Mouse (Mus musculus) kidney, adult 2 months (tissue): ENCODE measurements at regions not wholly inside any gene's neighbourhood (a gene's known extent, or its start where the extent isn't known, plus 50 kb on each side); places are given as distances from the start of the nearest gene placed in this dataset.

Experiments used
- DNase-seq: peaks from one replicate; pipeline ENCODE4 v3.0.0; 2021
- H3K27ac ChIP-seq: fragments of 200-500 bp; 2 replicates; pipeline ENCODE4 v1.5.1; 2012; ENCODE audit warnings: low read depth, low read length, control low read depth, inconsistent platforms; ENCODE audit not compliant: insufficient read depth
- H3K27me3 ChIP-seq: fragments of 200-500 bp; replicated peaks from 2 replicates; pipeline ENCODE4 v1.6.1; 2012; ENCODE audit warnings: mild to moderate bottlenecking, moderate library complexity, low read length, inconsistent platforms; ENCODE audit not compliant: control insufficient read depth, insufficient read depth
- H3K36me3 ChIP-seq: fragments of 200-500 bp; 2 replicates; pipeline ENCODE4 v1.6.1; 2012; ENCODE audit warnings: mild to moderate bottlenecking, moderate library complexity, low read length, inconsistent platforms; ENCODE audit not compliant: control insufficient read depth, insufficient read depth
- H3K4me1 ChIP-seq: fragments of 200-500 bp; 2 replicates; pipeline ENCODE4 v1.6.1; 2011; ENCODE audit warnings: low read length; ENCODE audit not compliant: control insufficient read depth, insufficient read depth
- H3K4me3 ChIP-seq: fragments of 200-500 bp; 2 replicates; pipeline ENCODE4 v1.5.1; 2011; ENCODE audit warnings: mild to moderate bottlenecking, low read depth, low read length, control low read depth; ENCODE audit not compliant: insufficient read depth
- CTCF ChIP-seq: fragments of 200-500 bp; conservative IDR thresholded peaks from 2 replicates; pipeline ENCODE4 v1.5.1; 2011; ENCODE audit warnings: low read depth, mild to moderate bottlenecking, control low read depth, low read length, moderate library complexity, mixed read lengths; ENCODE audit not compliant: insufficient read depth, insufficient read length
- POLR2A ChIP-seq: fragments of 200-500 bp; IDR thresholded peaks from one replicate; pipeline ENCODE4 v1.6.1; 2011; ENCODE audit warnings: low read depth, low read length, control low read depth
- WGBS: fragments of 180-500 bp; shearing (Covaris S2); methylation state at CpG from one replicate; pipeline ENCODE4 v1.1.7; 2018; 5-methylcytosine and 5-hydroxymethylcytosine counted together

- no peak for TF ChIP-seq POLR2A
- TF ChIP-seq CTCF = no peak
- no peak overlapping the region for H3K4me3 ChIP-seq
- 81% methylated on average over 1 of the region's 1 CpGs for WGBS
- H3K36me3 ChIP-seq = no peaks in the 10 kb centered on the region
- DNase-seq = no peak
- no peaks in the 10 kb centered on the region for H3K27me3 ChIP-seq
- H3K4me1 ChIP-seq = no peaks in the 10 kb centered on the region
- no peak overlapping the region for H3K27ac ChIP-seq
Observed at GRCm38 (mm10) chr4:70844742-70845141, 309.9 kb upstream of the Megf9 start.

- no peak overlapping the region for H3K4me3 ChIP-seq
- H3K36me3 ChIP-seq = no peaks in the 10 kb centered on the region
- TF ChIP-seq POLR2A (no peak), CTCF (no peak)
- no peaks in the 10 kb centered on the region for H3K4me1 ChIP-seq
- no peak for DNase-seq
- no peak overlapping the region for H3K27ac ChIP-seq
- 53% methylated on average over 2 of the region's 2 CpGs for WGBS
- no peaks in the 10 kb centered on the region; the same call in 1 of the 2 replicates for H3K27me3 ChIP-seq
Observed at GRCm38 (mm10) chr4:70810956-70811316, 276.1 kb upstream of the Megf9 start.

- no peak for DNase-seq
- Histone ChIP-seq H3K4me1 (no peaks in the 10 kb centered on the region), H3K27ac (no peak overlapping the region), H3K36me3 (no peaks in the 10 kb centered on the region), H3K27me3 (no peaks in the 10 kb centered on the region; the same call in 1 of the 2 replicates), H3K4me3 (no peak overlapping the region)
- TF ChIP-seq CTCF (no peak), POLR2A (no peak)
Observed at GRCm38 (mm10) chr4:70810311-70810955, 275.6 kb upstream of the Megf9 start.

GRCm38 (mm10) chr4:70804925-70805342 is 270.1 kb upstream of the Megf9 start:
- Histone ChIP-seq H3K4me3 (no peak overlapping the region), H3K27me3 (no peaks in the 10 kb centered on the region), H3K27ac (no peak overlapping the region), H3K4me1 (no peaks in the 10 kb centered on the region), H3K36me3 (no peaks in the 10 kb centered on the region)
- TF ChIP-seq POLR2A = no peak
- TF ChIP-seq CTCF = no peak
- 57% methylated on average over 3 of the region's 3 CpGs for WGBS
- DNase-seq = no peak

- Histone ChIP-seq H3K4me3 (no peak overlapping the region), H3K4me1 (no peaks in the 10 kb centered on the region), H3K27ac (no peak overlapping the region), H3K36me3 (no peaks in the 10 kb centered on the region), H3K27me3 (no peaks in the 10 kb centered on the region)
- 33% methylated on average over 1 of the region's 1 CpGs for whole genome bisulfite sequencing
- TF ChIP-seq CTCF = no peak
- TF ChIP-seq POLR2A = no peak
- DNase-seq = no peak
Observed at GRCm38 (mm10) chr4:70798483-70798882, 263.7 kb upstream of the Megf9 start.

GRCm38 (mm10) chr4:70797935-70798334 is 263.1 kb upstream of the Megf9 start:
- no peak for DNase-seq
- Histone ChIP-seq H3K4me1 (no peaks in the 10 kb centered on the region), H3K4me3 (no peak overlapping the region), H3K36me3 (no peaks in the 10 kb centered on the region), H3K27ac (no peak overlapping the region), H3K27me3 (no peaks in the 10 kb centered on the region)
- TF ChIP-seq CTCF = no peak
- no peak for TF ChIP-seq POLR2A
- 65% methylated on average over 3 of the region's 3 CpGs for WGBS

- no peaks in the 10 kb centered on the region for H3K27me3 ChIP-seq
- no peak for DNase-seq
- 48% methylated on average over 2 of the region's 2 CpGs for WGBS
- no peaks in the 10 kb centered on the region for H3K4me1 ChIP-seq
- no peak overlapping the region for H3K4me3 ChIP-seq
- TF ChIP-seq CTCF (no peak), POLR2A (no peak)
- no peaks in the 10 kb centered on the region for H3K36me3 ChIP-seq
- no peak overlapping the region for H3K27ac ChIP-seq
Observed at GRCm38 (mm10) chr4:70783487-70783886, 248.7 kb upstream of the Megf9 start.
